In genomic region chr6:88935735-88936276, GRCm38 (mm10) we compare ENCODE assay signal across 9 mouse cellular contexts. TPM values are rescaled to one million over a fixed set of nuclear protein-coding genes. Genes with fewer than 3 reads are reported as not detected.
DNase-seq lines count a peak whose midpoint lies in the region; ATAC-seq and TF ChIP-seq lines count a peak whose summit lies in the region.
"Had no signal": no experiment of that assay in that cellular context is flagged by ENCODE, and none has a peak within 500 bp of the region (broad histone marks: within the 10 kb centered on the region; RNA-seq: fewer than 3 reads in every experiment).

No protein-coding gene starts in this region.

- TF ChIP-seq POLR2A in cortical plate, adult 2 months (IDR thresholded peaks at IDR 0.05; ENCODE audit: extremely low read depth, insufficient read depth, low read length), result no peak

- no peak overlapping the region for H3K4me3 ChIP-seq in kidney, postnatal 0 days (replicated peaks; ENCODE audit: low read depth, low read length)
- no peak overlapping the region for H3K4me3 ChIP-seq in E14TG2a.4 (replicated peaks; ENCODE audit: low read length)
- H3K4me3 ChIP-seq in cortical plate, adult 2 months (ENCODE audit: insufficient read depth, low read length), result no peak overlapping the region
- H3K4me3 ChIP-seq: limb, embryonic 12.5 days had no signal

- no peaks in the 10 kb centered on the region for H3K27me3 ChIP-seq in kidney, postnatal 0 days (ENCODE audit: insufficient read depth, low read length)
- H3K27me3 ChIP-seq in E14TG2a.4 (ENCODE audit: insufficient read depth, low read length), result peaks cover 47% of the 10 kb centered on the region

- ATAC-seq in kidney, postnatal 0 days (replicated peaks; ENCODE audit: low FRiP score, low read depth), result no peak

- DNase-seq in kidney, postnatal 0 days (ENCODE audit: low spot score), result peak; percentile 61
- DNase-seq in kidney, adult 9 months, result no peak
- peak; percentile 63 to 69 for DNase-seq in B cell, adult 2 months
- peak; percentile 59 for DNase-seq in lung, postnatal 25 days (ENCODE audit: low spot score)
- DNase-seq in ovary, postnatal 10 days (ENCODE audit: low spot score), result no peak
- DNase-seq in neural tube, embryonic 10.5 days (ENCODE audit: extremely low spot score, low spot score), result no peak

- H3K36me3 ChIP-seq in kidney, postnatal 0 days (ENCODE audit: insufficient read depth, low read length), result no peaks in the 10 kb centered on the region
- no peaks in the 10 kb centered on the region for H3K36me3 ChIP-seq in E14TG2a.4 (ENCODE audit: insufficient read depth, low read length)
- H3K36me3 ChIP-seq: limb, embryonic 12.5 days had no signal

- H3K9me3 ChIP-seq in kidney, postnatal 0 days (replicated peaks; ENCODE audit: low read length), result no peaks in the 10 kb centered on the region
- H3K9me3 ChIP-seq in E14TG2a.4 (ENCODE audit: low read length), result no peaks in the 10 kb centered on the region
- H3K9me3 ChIP-seq: limb, embryonic 12.5 days had no signal

- H3K4me2 ChIP-seq in kidney, postnatal 0 days (ENCODE audit: low read length), result no peak overlapping the region
- H3K4me2 ChIP-seq: limb, embryonic 12.5 days had no signal

- no peak overlapping the region for H3K27ac ChIP-seq in kidney, postnatal 0 days
- H3K27ac ChIP-seq in cortical plate, adult 2 months (ENCODE audit: insufficient read depth, low read length), result no peak overlapping the region
- H3K27ac ChIP-seq: limb, embryonic 12.5 days had no signal

- 12% methylated on average over 4 of the region's 4 CpGs for WGBS in kidney, postnatal 0 days

- TF ChIP-seq CTCF in kidney, postnatal 0 days (IDR thresholded peaks at IDR 0.05; ENCODE audit: low read depth), result peak; percentile 75
- TF ChIP-seq CTCF in E14TG2a.4 (conservative IDR thresholded peaks at IDR 0.05; ENCODE audit: low read length), result peak; percentile 37
- TF ChIP-seq CTCF in cortical plate, adult 2 months (IDR thresholded peaks at IDR 0.05; ENCODE audit: extremely low read depth, insufficient read depth, low read length), result peak; percentile 65

- no peak overlapping the region for H3K9ac ChIP-seq in kidney, postnatal 0 days (ENCODE audit: low read depth, low read length)
- H3K9ac ChIP-seq: limb, embryonic 12.5 days had no signal

- H3K4me1 ChIP-seq in kidney, postnatal 0 days (replicated peaks; ENCODE audit: insufficient read depth, low read length), result peaks cover 9% of the 10 kb centered on the region; the same call in 1 of the 2 replicates
- peaks cover 47% of the 10 kb centered on the region for H3K4me1 ChIP-seq in E14TG2a.4 (replicated peaks; ENCODE audit: low read depth, low read length)
- H3K4me1 ChIP-seq in cortical plate, adult 2 months (ENCODE audit: control insufficient read depth, insufficient read depth, low read length), result peaks cover 14% of the 10 kb centered on the region; the same call in 1 of the 2 replicates

RNA-seq across cellular contexts. Expression of gene Tpra1, which starts 33.8 kb away (rescaled TPM):
- polyA plus RNA-seq in kidney, postnatal 0 days (2015; fragmentation: Nextera tagmentation; extraction: Ambion mirVana), result 62.2 and 71.1 TPM in 2 replicates
- 98.9 and 105 TPM in 2 replicates for polyA plus RNA-seq in cortical plate, adult 2 months (2012; rRNA removed)

RNA-seq across cellular contexts. Expression of gene Mcm2, which starts 37.2 kb away (rescaled TPM):
- polyA plus RNA-seq in kidney, postnatal 0 days (2015; fragmentation: Nextera tagmentation; extraction: Ambion mirVana), result 59.3 and 73.1 TPM in 2 replicates
- 4.4 TPM in 2 replicates for polyA plus RNA-seq in cortical plate, adult 2 months (2012; rRNA removed)

Comparison
In these comparisons a context has a peak if more than half of its experiments do, and no peak if none do; other contexts are left out.
1. DNase-seq: peak in kidney, postnatal 0 days (single experiment), B cell, adult 2 months (2 of 2) and lung, postnatal 25 days (single experiment); none in kidney, adult 9 months (single experiment), ovary, postnatal 10 days (single experiment) and neural tube, embryonic 10.5 days (single experiment).
2. RNA of gene Mcm2, which starts 37.2 kb away (polyA plus RNA-seq): 59.3 to 73.1 TPM in kidney, postnatal 0 days; 4.4 TPM in cortical plate, adult 2 months; every median in the first group is over 10 times any median in the second.
3. Peak in every context shown above with its lines, with median percentiles within 50 percentile points of each other: CTCF ChIP-seq.